In genomic region chr9:27306642-27307041, GRCm38 (mm10) we compare ENCODE assay signal across 12 mouse cellular contexts. TPM values are rescaled to one million over a fixed set of nuclear protein-coding genes. Genes with fewer than 3 reads are reported as not detected.
DNase-seq lines count a peak whose midpoint lies in the region; ATAC-seq and TF ChIP-seq lines count a peak whose summit lies in the region.
"Had no signal": no experiment of that assay in that cellular context is flagged by ENCODE, and none has a peak within 500 bp of the region (broad histone marks: within the 10 kb centered on the region; RNA-seq: fewer than 3 reads in every experiment).

No protein-coding gene starts in this region.

- H3K4me2 ChIP-seq in hindbrain, embryonic 14.5 days (replicated peaks): no peak overlapping the region
- H3K4me2 ChIP-seq in midbrain, postnatal 0 days (ENCODE audit: low read depth, low read length, poor library complexity, severe bottlenecking): no peak overlapping the region

- 0 out of 2 replicates have a peak overlapping the region, but pooled peaks have one; percentile 4 for H3K27ac ChIP-seq in cortical plate, adult 2 months (ENCODE audit: insufficient read depth, low read length)
- H3K27ac ChIP-seq in hindbrain, embryonic 14.5 days: peak overlapping the region; percentile 85
- H3K27ac ChIP-seq in midbrain, postnatal 0 days (ENCODE audit: low read depth, low read length): peak overlapping the region; percentile 90
- H3K27ac ChIP-seq in heart, embryonic 10.5 days: no peak overlapping the region
- H3K27ac ChIP-seq: liver, embryonic 14.5 days had no signal

- no peaks in the 10 kb centered on the region for H3K27me3 ChIP-seq in hindbrain, embryonic 14.5 days (ENCODE audit: control insufficient read depth, insufficient read depth, low read length)
- H3K27me3 ChIP-seq in midbrain, postnatal 0 days (ENCODE audit: insufficient read depth, low read length): no peaks in the 10 kb centered on the region
- H3K27me3 ChIP-seq in heart, embryonic 10.5 days (ENCODE audit: insufficient read depth, poor library complexity, severe bottlenecking): peaks cover 48% of the 10 kb centered on the region

- 29% methylated on average over 4 of the region's 4 CpGs for WGBS in hindbrain, embryonic 14.5 days
- 22% methylated on average over 4 of the region's 4 CpGs for WGBS in midbrain, postnatal 0 days
- WGBS in heart, embryonic 10.5 days: 11% methylated on average over 4 of the region's 4 CpGs

- ATAC-seq in hindbrain, embryonic 14.5 days (ENCODE audit: low FRiP score): no peak
- no peak for ATAC-seq in midbrain, postnatal 0 days (ENCODE audit: low FRiP score)

- peak; percentile 38 for DNase-seq in cerebellum, adult 11 months
- no peak for DNase-seq in cerebellum, adult 8-10 months
- no peak for DNase-seq in hindbrain, embryonic 14.5 days (ENCODE audit: low spot score)
- no peak for DNase-seq in midbrain, postnatal 0 days (ENCODE audit: low spot score)
- DNase-seq in testis, postnatal 10 days (ENCODE audit: low spot score): no peak
- no peak for DNase-seq in heart, embryonic 10.5 days (ENCODE audit: low spot score)
- DNase-seq in layer of hippocampus, adult 11-12 months (ENCODE audit: low spot score): no peak
- DNase-seq: adrenal gland, postnatal 25 days; heart, adult 18-20 months; left cerebral cortex, postnatal 4 days had no signal

- peak overlapping the region; percentile 43 for H3K9ac ChIP-seq in hindbrain, embryonic 14.5 days
- peak overlapping the region; percentile 42 for H3K9ac ChIP-seq in midbrain, postnatal 0 days (replicated peaks; ENCODE audit: low read length, poor library complexity, severe bottlenecking)
- H3K9ac ChIP-seq: liver, embryonic 14.5 days had no signal

- no peak for TF ChIP-seq CTCF in cortical plate, adult 2 months (IDR thresholded peaks at IDR 0.05; ENCODE audit: extremely low read depth, insufficient read depth, low read length)
- no peak for TF ChIP-seq CTCF in midbrain, postnatal 0 days (IDR thresholded peaks at IDR 0.05)

- peaks cover 5% of the 10 kb centered on the region; the same call in 1 of the 2 replicates for H3K36me3 ChIP-seq in hindbrain, embryonic 14.5 days (replicated peaks; ENCODE audit: control insufficient read depth, insufficient read depth)
- H3K36me3 ChIP-seq in midbrain, postnatal 0 days (ENCODE audit: insufficient read depth, low read length): 0 out of 2 replicates have a peak, but pooled peaks cover 5% of the 10 kb centered on the region
- H3K36me3 ChIP-seq in heart, embryonic 10.5 days: no peaks in the 10 kb centered on the region

- H3K9me3 ChIP-seq in hindbrain, embryonic 14.5 days (ENCODE audit: control insufficient read depth, low read length): no peaks in the 10 kb centered on the region
- H3K9me3 ChIP-seq in midbrain, postnatal 0 days (ENCODE audit: low read length): no peaks in the 10 kb centered on the region
- H3K9me3 ChIP-seq in heart, embryonic 10.5 days: no peaks in the 10 kb centered on the region

- peaks cover 19% of the 10 kb centered on the region for H3K4me1 ChIP-seq in cortical plate, adult 2 months (ENCODE audit: control insufficient read depth, insufficient read depth, low read length)
- peaks cover 64% of the 10 kb centered on the region for H3K4me1 ChIP-seq in hindbrain, embryonic 14.5 days (replicated peaks; ENCODE audit: control insufficient read depth, insufficient read depth, low read length)
- H3K4me1 ChIP-seq in midbrain, postnatal 0 days (ENCODE audit: insufficient read depth, low read length): peaks cover 53% of the 10 kb centered on the region
- H3K4me1 ChIP-seq in heart, embryonic 10.5 days: peaks cover 20% of the 10 kb centered on the region

- no peak overlapping the region for H3K4me3 ChIP-seq in cortical plate, adult 2 months (ENCODE audit: insufficient read depth, low read length)
- no peak overlapping the region for H3K4me3 ChIP-seq in hindbrain, embryonic 14.5 days (replicated peaks; ENCODE audit: low read length)
- H3K4me3 ChIP-seq in midbrain, postnatal 0 days (ENCODE audit: low read depth, low read length): no peak overlapping the region
- no peak overlapping the region for H3K4me3 ChIP-seq in heart, embryonic 10.5 days

- TF ChIP-seq POLR2A in cortical plate, adult 2 months (IDR thresholded peaks at IDR 0.05; ENCODE audit: extremely low read depth, insufficient read depth, low read length): no peak

RNA-seq across cellular contexts. Expression of gene Igsf9b, which starts 7.6 kb away (rescaled TPM):
- polyA plus RNA-seq in cortical plate, adult 2 months (2012; rRNA removed): 23.1 and 26.1 TPM in 2 replicates
- 17.1 and 20.6 TPM in 2 replicates for polyA plus RNA-seq in hindbrain, embryonic 14.5 days (2014; fragmentation: Nextera tagmentation; extraction: Ambion mirVana)
- 64.8 and 83.3 TPM in 2 replicates for total RNA-seq in midbrain, postnatal 0 days (2014; rRNA removed)
- 17.4 and 19.3 TPM in 2 replicates for polyA plus RNA-seq in midbrain, postnatal 0 days (2015; fragmentation: Nextera tagmentation; extraction: Ambion mirVana)
- polyA plus RNA-seq in heart, embryonic 10.5 days (2016; fragmentation: Nextera tagmentation; extraction: Ambion mirVana): 2.0 and 2.2 TPM in 2 replicates
